Mouse (Mus musculus) erythroblast, embryonic 14.5 days (primary cell): ENCODE measurements around the gene Gm21969.

Experiments used
- GATA1 ChIP-seq: IDR thresholded peaks from 2 replicates; pipeline ENCODE4 v1.6.1; 2012; ENCODE audit warnings: low read length, inconsistent platforms, mixed read lengths
- TAL1 ChIP-seq: IDR thresholded peaks from 3 replicates; pipeline ENCODE4 v1.6.1; 2012; ENCODE audit warnings: low read length, inconsistent platforms, mixed read lengths

DNA sequence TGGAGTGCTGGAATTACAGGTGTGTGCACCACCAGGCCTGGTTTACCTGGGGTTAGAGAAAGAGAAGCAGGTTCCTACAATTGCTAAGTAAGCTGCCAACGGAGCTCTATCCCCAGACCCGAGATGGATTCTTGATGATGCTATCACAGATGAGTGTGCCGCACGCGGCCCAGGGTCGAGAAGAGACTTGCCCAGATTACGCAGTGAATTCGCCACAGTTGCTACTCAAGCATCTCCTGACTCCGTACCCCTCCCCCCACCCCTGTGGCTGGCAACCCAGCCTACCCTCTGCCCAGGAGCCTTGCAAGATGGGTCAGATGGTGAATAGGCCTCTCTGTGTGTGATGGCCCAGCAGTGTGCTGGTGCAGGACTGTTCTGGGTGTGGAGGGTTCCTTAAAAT lies 6.3 kb upstream of the Gm21969 start:
- TF ChIP-seq TAL1 (no peak), GATA1 (no peak)
